Mouse (Mus musculus) heart, embryonic 13.5 days (tissue): ENCODE results near the gene Flnc. TPM values are rescaled to one million over a fixed set of nuclear protein-coding genes. Genes with fewer than 3 reads are reported as not detected.

ENCODE experiments used
- ATAC-seq: fragments of 200-750 bp; cut with Nextera tagmentation; 2 replicates; pipeline ENCODE4 v1.8.0; 2017; ENCODE audit warnings: moderate TSS enrichment; ENCODE audit not compliant: insufficient number of reproducible peaks, low FRiP score, low TSS enrichment; ENCODE audit errors: extremely low read depth
- H3K27ac ChIP-seq: fragments of 300-500 bp; sonication (generic); replicated peaks from 2 replicates; pipeline ENCODE4 v1.5.1; 2015; ENCODE audit warnings: moderate library complexity, mild to moderate bottlenecking, inconsistent platforms
- H3K27me3 ChIP-seq: fragments of 300-500 bp; sonication (generic); replicated peaks from 2 replicates; pipeline ENCODE4 v1.6.1; 2015; ENCODE audit warnings: mild to moderate bottlenecking, inconsistent platforms
- H3K36me3 ChIP-seq: fragments of 300-500 bp; sonication (generic); 2 replicates; pipeline ENCODE4 v1.6.1; 2015; ENCODE audit warnings: mild to moderate bottlenecking, inconsistent platforms
- H3K4me1 ChIP-seq: fragments of 300-500 bp; sonication (generic); 2 replicates; pipeline ENCODE4 v1.6.1; 2015; ENCODE audit warnings: inconsistent platforms
- H3K4me2 ChIP-seq: fragments of 300-500 bp; sonication (generic); 2 replicates; pipeline ENCODE4 v1.6.1; 2015; ENCODE audit warnings: inconsistent platforms, mild to moderate bottlenecking, moderate library complexity
- H3K4me3 ChIP-seq: fragments of 300-500 bp; sonication (generic); 2 replicates; pipeline ENCODE4 v1.5.1; 2015; ENCODE audit warnings: moderate library complexity, mild to moderate bottlenecking, inconsistent platforms
- H3K9ac ChIP-seq: fragments of 300-500 bp; sonication (generic); 2 replicates; pipeline ENCODE4 v1.6.1; 2015; ENCODE audit warnings: inconsistent platforms, mild to moderate bottlenecking, moderate library complexity
- H3K9me3 ChIP-seq: fragments of 300-500 bp; sonication (generic); 2 replicates; pipeline ENCODE4 v1.6.1; 2016; ENCODE audit warnings: inconsistent platforms
- whole genome bisulfite sequencing: fragments of 180-500 bp; shearing (Covaris S2); methylation state at CpG from one replicate; pipeline ENCODE4 v1.1.7; 2015; ENCODE audit warnings: mixed read lengths; 5-methylcytosine and 5-hydroxymethylcytosine counted together
- polyA plus RNA-seq: library from polyadenylated mRNA; unstranded; fragments of >200 nt; fragmentation: Nextera tagmentation; extraction: Ambion mirVana; gene quantifications from 2 replicates; pipeline ENCODE4 v1.2.1, GENCODE M21; 2015

The Flnc gene
- polyA plus RNA-seq, 1 experiment from 2014 or later = 42.5 TPM

DNA sequence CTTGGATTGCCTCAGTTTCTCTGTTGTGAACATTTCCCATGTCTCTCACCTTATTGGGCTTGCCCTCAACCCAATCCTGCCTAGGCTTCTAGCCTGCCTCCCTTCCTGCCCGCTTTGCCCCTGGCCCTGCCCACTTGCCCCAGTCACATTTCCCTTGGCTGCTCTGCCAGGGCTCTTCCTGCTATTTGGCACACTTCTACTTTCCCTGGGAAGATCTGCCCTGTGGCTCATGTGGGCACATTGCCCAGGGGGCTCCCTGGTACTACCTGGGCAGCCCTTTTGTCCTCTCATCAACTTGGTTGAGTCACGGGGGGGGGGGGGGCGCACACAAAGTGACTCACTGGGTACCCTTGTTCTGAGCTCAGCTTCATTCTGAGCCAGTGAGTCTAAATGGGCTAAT, 900 bp upstream of the Flnc start:
- peaks cover 53% of the 10 kb centered on the region for H3K4me1 ChIP-seq

DNA sequence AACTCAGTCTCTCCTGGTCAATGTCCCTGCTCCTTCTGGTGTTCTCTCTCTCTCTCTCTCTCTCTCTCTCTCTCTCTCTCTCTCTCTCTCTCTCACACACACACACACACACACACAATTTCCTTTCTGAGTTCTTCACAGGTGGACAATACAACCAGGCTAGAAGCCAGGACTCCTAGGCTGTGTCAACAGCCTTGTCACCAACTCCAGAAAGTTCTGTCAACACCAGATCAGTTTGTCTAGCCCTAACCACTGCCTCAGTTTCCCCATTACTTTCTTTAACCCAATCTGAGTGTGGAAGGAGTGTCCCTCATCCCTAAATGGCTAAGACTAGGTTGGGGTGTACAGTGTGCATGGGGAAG, 399 bp upstream of the Flnc start:
- peak overlapping the region; percentile 98 for H3K9ac ChIP-seq
- peak overlapping the region; percentile 99 for H3K27ac ChIP-seq
- H3K27me3 ChIP-seq = no peaks in the 10 kb centered on the region
- peak overlapping the region; percentile 89 for H3K4me2 ChIP-seq
- no peaks in the 10 kb centered on the region for H3K9me3 ChIP-seq
- peaks cover 56% of the 10 kb centered on the region for H3K4me1 ChIP-seq
- ATAC-seq = no peak
- H3K4me3 ChIP-seq = peak overlapping the region; percentile 81
- H3K36me3 ChIP-seq = peaks cover 8% of the 10 kb centered on the region

More for the DNA sequence above, 900 bp upstream of the Flnc start:
- peak overlapping the region; percentile 98 for H3K9ac ChIP-seq
- no peaks in the 10 kb centered on the region for H3K9me3 ChIP-seq
- ATAC-seq = no peak
- H3K4me3 ChIP-seq = 0 out of 2 replicates have a peak overlapping the region, but pooled peaks have one; percentile 81
- peak overlapping the region; percentile 99 for H3K27ac ChIP-seq
- peak overlapping the region; percentile 89 for H3K4me2 ChIP-seq
- 43% methylated on average over 3 of the region's 3 CpGs for WGBS
- H3K36me3 ChIP-seq = peaks cover 3% of the 10 kb centered on the region
- no peaks in the 10 kb centered on the region for H3K27me3 ChIP-seq

DNA sequence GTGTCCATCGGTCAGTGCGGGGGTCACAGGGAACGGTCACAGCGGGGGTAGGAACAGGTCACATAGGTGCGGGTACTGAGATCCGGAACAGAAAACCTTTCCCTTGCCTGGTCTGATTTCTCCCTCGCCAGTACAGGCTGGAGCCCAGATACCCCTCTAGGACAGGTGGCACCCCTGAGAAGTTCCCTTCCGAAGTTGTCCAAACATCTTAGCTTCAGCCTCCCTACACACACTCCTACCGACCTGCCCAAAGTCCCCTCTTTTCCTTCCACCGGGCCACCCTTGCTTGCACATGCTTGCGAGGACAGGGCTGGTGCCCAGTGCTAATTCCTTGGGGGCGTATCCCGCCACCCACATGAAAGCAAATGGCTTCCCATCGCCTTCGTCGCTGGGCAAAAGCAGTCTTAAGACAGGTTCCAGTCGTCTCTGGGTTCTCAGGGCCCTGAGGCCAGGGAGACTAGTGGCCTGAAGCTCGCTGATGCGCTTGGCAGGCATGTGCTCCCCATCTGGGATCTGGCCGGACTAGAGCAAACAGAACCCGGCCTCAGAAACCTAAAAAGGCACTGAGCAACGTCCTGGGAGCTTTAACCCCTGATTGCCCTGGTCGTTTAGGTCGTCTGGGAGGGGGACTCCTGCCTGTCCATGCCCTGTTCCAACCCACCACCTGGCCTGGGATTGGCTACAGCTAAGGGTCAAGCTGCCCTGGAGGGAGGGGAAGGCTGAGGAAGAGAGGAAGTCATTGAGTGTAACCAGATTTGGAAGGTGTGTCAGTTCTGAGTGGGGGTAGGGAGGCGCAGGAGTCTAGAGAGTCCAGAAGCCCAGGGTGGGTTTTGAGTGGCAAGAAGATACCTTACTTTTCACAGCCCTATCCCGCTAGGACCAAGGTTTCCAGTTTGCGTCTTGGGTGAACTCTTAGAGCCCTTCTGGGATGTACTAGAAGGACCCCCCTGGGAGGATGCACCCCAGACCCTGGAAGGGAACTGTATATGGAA, 1.0 kb downstream of the Flnc start:
- peak; percentile 42; the same call in 1 of the 2 replicates for ATAC-seq
- Histone ChIP-seq H3K9me3 (no peaks in the 10 kb centered on the region), H3K4me1 (peaks cover 56% of the 10 kb centered on the region), H3K27me3 (no peaks in the 10 kb centered on the region), H3K9ac (peak overlapping the region; percentile 98), H3K4me2 (peak overlapping the region; percentile 89), H3K27ac (peak overlapping the region; percentile 99), H3K36me3 (peaks cover 22% of the 10 kb centered on the region), H3K4me3 (peak overlapping the region; percentile 81)
- WGBS = 1% methylated on average over 27 of the region's 27 CpGs

DNA sequence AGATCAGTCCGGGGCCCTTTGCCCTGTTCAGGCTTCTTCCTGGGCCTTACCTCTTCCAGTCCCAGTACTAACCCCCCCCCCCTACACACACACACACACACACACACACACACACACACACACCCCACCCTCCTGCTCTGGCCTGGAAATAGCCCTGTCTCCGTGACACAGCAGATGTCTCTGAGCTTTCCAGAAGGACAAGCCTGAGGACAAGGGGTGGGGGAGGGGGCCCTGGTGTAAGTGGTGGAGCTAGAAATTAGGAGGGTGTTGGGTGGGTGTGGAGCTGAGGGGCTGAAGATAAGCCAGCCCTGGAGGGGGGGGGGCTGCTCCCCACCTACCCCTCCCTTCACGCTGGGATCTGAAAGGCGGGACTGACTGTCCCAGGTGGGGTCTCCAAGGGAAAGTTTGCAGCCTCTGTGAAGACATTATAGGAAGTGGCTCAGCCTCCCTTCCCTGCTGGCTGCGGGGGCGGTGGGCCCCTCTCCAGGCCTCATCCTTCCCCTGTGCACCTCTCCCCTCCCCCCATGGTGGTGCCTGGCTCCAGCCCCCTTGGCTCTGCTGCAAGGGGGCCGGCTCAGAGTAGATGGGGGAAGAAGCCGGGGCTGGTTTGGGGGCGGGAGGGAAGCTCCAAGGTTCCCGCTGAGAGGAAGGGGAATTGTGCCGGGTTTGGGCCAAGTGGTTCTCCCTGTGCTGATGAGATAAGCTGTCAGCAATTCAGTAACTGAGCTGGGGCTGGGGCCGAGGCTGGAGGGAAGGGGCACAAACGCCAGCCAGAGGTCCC, 2.0 kb downstream of the Flnc start:
- no peaks in the 10 kb centered on the region for H3K27me3 ChIP-seq
- H3K9me3 ChIP-seq = no peaks in the 10 kb centered on the region
- H3K9ac ChIP-seq = peak overlapping the region; percentile 98
- ATAC-seq = peak; percentile 7; the same call in 1 of the 2 replicates
- 2% methylated on average over 13 of the region's 13 CpGs for WGBS
- peak overlapping the region; percentile 81 for H3K4me3 ChIP-seq
- H3K36me3 ChIP-seq = peaks cover 32% of the 10 kb centered on the region
- peak overlapping the region; percentile 99 for H3K27ac ChIP-seq
- H3K4me1 ChIP-seq = peaks cover 53% of the 10 kb centered on the region
- peak overlapping the region; percentile 89 for H3K4me2 ChIP-seq

DNA sequence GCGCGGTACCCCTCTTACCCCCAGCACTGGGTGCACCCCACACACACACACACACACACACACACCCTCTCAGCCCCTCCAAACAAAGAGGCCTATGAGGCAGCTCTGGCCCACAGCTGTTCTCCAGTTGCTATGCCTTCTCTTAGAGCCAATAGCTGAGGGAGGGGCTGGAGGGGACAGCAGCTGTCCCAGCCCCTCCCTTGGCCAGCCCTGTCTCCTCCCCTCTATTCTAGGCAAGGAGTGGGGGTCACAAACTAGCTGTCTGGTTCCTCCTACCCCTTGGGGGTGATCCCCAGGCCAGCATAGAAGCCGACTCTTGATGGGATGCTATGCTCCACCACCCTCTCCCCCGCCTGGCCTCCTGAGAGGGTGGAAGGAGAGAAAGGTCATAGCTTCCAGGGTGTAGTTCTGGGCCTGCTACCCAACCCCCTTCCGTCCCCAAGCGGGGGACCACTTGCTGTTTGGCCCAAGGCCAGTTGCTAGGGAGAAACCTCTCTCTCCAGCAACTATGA, 2.9 kb downstream of the Flnc start:
- H3K27ac ChIP-seq = peak overlapping the region; percentile 99
- H3K9ac ChIP-seq = peak overlapping the region; percentile 98
- peak overlapping the region; percentile 89 for H3K4me2 ChIP-seq
- no peaks in the 10 kb centered on the region for H3K9me3 ChIP-seq
- H3K27me3 ChIP-seq = no peaks in the 10 kb centered on the region
- peaks cover 44% of the 10 kb centered on the region for H3K4me1 ChIP-seq
- peak overlapping the region; percentile 81 for H3K4me3 ChIP-seq
- H3K36me3 ChIP-seq = peaks cover 41% of the 10 kb centered on the region
- 9% methylated on average over 5 of the region's 6 CpGs for WGBS
- ATAC-seq = no peak

DNA sequence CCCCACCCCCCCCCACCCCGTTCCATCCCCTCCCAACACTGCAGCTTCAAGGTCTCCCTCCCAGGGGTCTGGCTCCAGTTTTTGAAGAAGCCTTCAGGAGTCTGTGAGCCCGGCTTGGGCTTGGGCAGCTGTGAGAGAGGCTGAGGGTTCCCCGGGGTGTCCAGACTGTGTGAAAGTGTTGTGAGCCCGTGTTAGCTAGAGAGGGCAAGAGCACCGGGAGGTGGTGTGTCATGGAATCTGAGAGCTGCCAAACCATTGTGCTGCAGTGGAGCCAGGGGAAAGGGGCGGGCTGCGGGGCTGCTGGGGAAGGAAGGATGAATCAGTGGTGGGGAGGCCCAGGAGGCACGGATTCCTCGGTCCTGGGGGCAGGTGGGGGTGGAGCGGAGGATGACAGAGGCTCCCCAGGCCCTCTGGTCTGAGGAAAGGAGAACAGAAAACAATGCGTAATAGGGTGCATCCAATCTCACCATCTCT, 3.4 kb downstream of the Flnc start:
- H3K9ac ChIP-seq = peak overlapping the region; percentile 98
- no peak for ATAC-seq

DNA sequence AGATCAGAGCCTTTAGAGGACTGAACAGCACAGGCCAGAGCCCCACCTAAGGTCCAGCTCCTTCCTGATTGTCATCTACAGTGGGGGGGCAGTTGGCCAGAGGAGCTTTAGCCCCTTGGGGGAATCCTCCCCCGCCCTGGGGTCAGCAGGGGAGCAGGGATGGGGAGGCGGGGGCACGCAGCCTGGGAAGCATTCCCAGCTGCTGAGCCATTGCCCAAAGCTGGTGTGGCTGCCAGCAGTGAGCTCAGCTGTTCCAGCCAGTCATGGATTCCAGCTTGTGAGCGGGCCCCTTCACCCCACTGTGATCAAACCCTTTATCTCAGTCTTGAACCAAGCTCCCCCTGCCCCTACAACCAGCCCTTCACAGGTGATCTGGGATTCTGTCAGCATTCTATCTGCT, 6.2 kb downstream of the Flnc start:
- no peaks in the 10 kb centered on the region for H3K27me3 ChIP-seq
- H3K9me3 ChIP-seq = no peaks in the 10 kb centered on the region
- no peak overlapping the region for H3K9ac ChIP-seq
- H3K27ac ChIP-seq = no peak overlapping the region
- peaks cover 74% of the 10 kb centered on the region for H3K36me3 ChIP-seq
- H3K4me3 ChIP-seq = no peak overlapping the region
- peaks cover 24% of the 10 kb centered on the region for H3K4me1 ChIP-seq
- no peak for ATAC-seq
- WGBS = 82% methylated on average over 4 of the region's 4 CpGs
- H3K4me2 ChIP-seq = no peak overlapping the region

More for the DNA sequence above, 3.4 kb downstream of the Flnc start:
- H3K36me3 ChIP-seq = peaks cover 46% of the 10 kb centered on the region
- peak overlapping the region; percentile 89 for H3K4me2 ChIP-seq
- no peaks in the 10 kb centered on the region for H3K9me3 ChIP-seq
- peaks cover 39% of the 10 kb centered on the region for H3K4me1 ChIP-seq
- no peaks in the 10 kb centered on the region for H3K27me3 ChIP-seq
- WGBS = 4% methylated on average over 11 of the region's 11 CpGs
- peak overlapping the region; percentile 99 for H3K27ac ChIP-seq
- H3K4me3 ChIP-seq = peak overlapping the region; percentile 81

DNA sequence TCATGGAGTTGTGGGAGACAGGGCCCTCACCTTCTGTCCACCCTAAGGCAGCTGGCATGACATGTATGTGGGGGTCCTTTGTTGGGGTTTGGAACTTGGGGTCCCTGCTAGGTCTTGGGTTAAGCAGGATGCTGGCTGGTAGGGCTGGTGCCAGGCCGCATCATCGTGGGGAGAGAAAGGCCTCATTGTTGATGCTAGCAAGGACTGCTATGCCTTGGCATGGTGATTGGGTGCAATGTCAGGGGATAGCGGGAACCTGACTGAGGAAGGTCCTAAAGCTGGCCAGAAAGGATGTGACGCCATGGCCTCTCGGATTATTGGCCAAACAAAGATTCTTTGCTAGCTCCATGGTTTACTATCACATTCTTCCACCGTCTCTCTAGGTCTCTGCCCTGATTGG, 6.7 kb downstream of the Flnc start:
- no peak for ATAC-seq
- H3K36me3 ChIP-seq = peaks cover 79% of the 10 kb centered on the region

DNA sequence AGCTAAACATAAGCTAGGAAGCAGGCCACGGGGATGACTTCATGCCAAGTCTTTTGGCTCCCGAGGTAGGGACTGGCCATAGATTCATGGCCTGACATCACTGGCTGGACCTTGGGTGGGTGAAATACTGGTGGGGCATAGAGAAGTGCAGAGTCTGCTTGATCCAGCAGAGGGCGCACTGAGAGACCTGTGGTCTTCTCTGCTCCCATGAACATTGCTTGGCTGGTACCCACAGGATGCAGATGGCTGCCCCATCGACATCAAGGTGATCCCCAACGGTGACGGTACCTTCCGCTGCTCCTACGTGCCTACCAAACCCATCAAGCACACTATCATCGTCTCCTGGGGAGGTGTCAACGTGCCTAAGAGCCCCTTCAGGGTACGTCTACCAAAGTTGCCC, 11.7 kb downstream of the Flnc start:
- no peak for ATAC-seq
- H3K4me3 ChIP-seq = no peak overlapping the region
- no peak overlapping the region for H3K27ac ChIP-seq
- H3K27me3 ChIP-seq = no peaks in the 10 kb centered on the region
- H3K9ac ChIP-seq = no peak overlapping the region
- H3K4me2 ChIP-seq = no peak overlapping the region
- no peaks in the 10 kb centered on the region for H3K9me3 ChIP-seq
- 67% methylated on average over 11 of the region's 11 CpGs for WGBS
- no peaks in the 10 kb centered on the region for H3K4me1 ChIP-seq
- H3K36me3 ChIP-seq = peaks cover 100% of the 10 kb centered on the region

More for the DNA sequence above, 6.7 kb downstream of the Flnc start:
- Histone ChIP-seq H3K27me3 (no peaks in the 10 kb centered on the region), H3K4me3 (no peak overlapping the region), H3K9ac (no peak overlapping the region), H3K4me1 (peaks cover 24% of the 10 kb centered on the region), H3K4me2 (no peak overlapping the region), H3K9me3 (no peaks in the 10 kb centered on the region), H3K27ac (no peak overlapping the region)
- 80% methylated on average over 6 of the region's 6 CpGs for WGBS

DNA sequence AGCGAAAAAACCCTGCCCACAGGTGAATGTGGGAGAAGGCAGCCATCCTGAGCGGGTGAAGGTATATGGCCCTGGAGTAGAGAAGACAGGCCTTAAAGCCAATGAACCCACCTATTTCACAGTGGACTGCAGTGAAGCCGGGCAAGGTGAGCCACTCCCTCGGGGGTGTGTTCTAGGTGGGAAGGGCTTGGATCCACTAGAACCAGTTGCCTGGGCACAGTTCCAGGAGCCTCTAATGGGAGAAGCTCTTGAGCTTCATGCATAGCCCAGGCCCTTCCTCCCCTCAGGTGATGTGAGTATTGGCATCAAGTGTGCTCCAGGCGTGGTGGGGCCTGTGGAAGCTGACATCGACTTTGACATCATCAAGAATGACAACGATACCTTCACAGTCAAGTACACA, 12.3 kb downstream of the Flnc start:
- Histone ChIP-seq H3K4me1 (no peaks in the 10 kb centered on the region), H3K9me3 (no peaks in the 10 kb centered on the region), H3K27me3 (no peaks in the 10 kb centered on the region), H3K9ac (no peak overlapping the region), H3K36me3 (peaks cover 100% of the 10 kb centered on the region), H3K4me2 (no peak overlapping the region), H3K4me3 (no peak overlapping the region), H3K27ac (no peak overlapping the region)
- WGBS = 83% methylated on average over 7 of the region's 7 CpGs
- no peak for ATAC-seq

DNA sequence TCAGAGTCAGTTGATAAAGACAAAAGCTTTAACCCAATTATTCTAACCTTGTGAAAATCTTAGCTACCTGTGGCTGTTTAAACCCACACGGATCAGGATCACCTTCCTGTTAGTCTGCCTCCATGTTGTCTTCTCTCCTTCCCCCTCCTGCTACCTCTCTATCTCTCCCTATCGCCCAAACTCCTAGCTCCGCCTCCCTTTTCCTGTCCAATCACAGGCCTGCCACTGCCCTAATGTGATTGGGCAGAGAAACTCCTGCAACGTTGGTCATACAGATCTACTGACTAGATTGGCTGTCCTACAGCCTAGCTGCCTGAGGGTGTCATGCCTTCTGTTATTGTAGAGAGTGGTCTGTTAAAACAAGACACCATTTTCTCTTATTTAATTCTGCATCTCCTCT, 16.8 kb downstream of the Flnc start:
- ATAC-seq = no peak
- WGBS = 28% methylated on average over 4 of the region's 4 CpGs
- Histone ChIP-seq H3K27me3 (no peaks in the 10 kb centered on the region), H3K9me3 (no peaks in the 10 kb centered on the region), H3K9ac (no peak overlapping the region), H3K27ac (no peak overlapping the region), H3K4me3 (no peak overlapping the region), H3K4me2 (no peak overlapping the region), H3K36me3 (peaks cover 99% of the 10 kb centered on the region), H3K4me1 (no peaks in the 10 kb centered on the region)
